Comparison of ENCODE assay signal across 27 mouse cellular contexts in the genomic region with DNA sequence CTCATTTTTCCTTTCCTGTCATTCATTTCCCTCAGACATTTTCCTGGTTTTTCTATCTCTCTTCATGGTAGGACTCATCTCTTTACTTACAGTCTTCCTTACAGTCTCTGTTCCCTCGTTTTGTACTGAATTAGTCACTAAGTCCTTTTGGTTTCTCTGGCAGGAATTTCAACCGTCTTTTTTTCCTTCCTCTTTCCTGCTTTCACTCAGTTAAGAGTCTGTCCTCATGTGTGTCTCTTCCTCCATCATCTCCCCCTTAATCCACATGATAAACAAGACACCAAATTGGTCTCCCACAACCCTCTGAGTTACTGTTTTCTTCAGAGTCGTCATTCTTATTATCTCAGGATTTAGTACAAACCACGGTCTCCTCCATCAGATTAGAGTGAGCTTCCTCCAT.
"Had no signal": no experiment of that assay in that cellular context is flagged by ENCODE, and none has a peak within 500 bp of the region (broad histone marks: within the 10 kb centered on the region; RNA-seq: fewer than 3 reads in every experiment).

No protein-coding gene starts in this region.

- H3K9me3 ChIP-seq: heart, embryonic 10.5 days; heart, embryonic 12.5 days; hindbrain, embryonic 10.5 days; hindbrain, embryonic 12.5 days; intestine, embryonic 15.5 days; kidney, embryonic 15.5 days; limb, embryonic 13.5 days; limb, embryonic 15.5 days; liver, embryonic 12.5 days had no signal

- H3K27ac ChIP-seq: gastrocnemius, adult 2 months; heart, embryonic 10.5 days; hindbrain, embryonic 10.5 days; hindbrain, embryonic 12.5 days; hindbrain, embryonic 14.5 days; intestine, embryonic 15.5 days; kidney, embryonic 15.5 days; kidney, postnatal 0 days; liver, embryonic 12.5 days had no signal

- ATAC-seq: hindbrain, embryonic 16.5 days; inflammation-experienced regulatory T-cells, adult 6 months; intestine, embryonic 15.5 days; liver, embryonic 12.5 days had no signal

- H3K9ac ChIP-seq: heart, embryonic 12.5 days; hindbrain, embryonic 12.5 days; hindbrain, embryonic 14.5 days; intestine, embryonic 15.5 days; kidney, embryonic 15.5 days; limb, embryonic 13.5 days; limb, embryonic 15.5 days; liver, embryonic 12.5 days had no signal

- H3K4me3 ChIP-seq: gastrocnemius, adult 2 months; heart, embryonic 10.5 days; heart, embryonic 12.5 days; hindbrain, embryonic 10.5 days; hindbrain, embryonic 12.5 days; intestine, embryonic 15.5 days; kidney, embryonic 15.5 days; limb, embryonic 13.5 days; limb, embryonic 15.5 days; liver, embryonic 12.5 days had no signal

- H3K27me3 ChIP-seq: heart, embryonic 12.5 days; hindbrain, embryonic 12.5 days; intestine, embryonic 15.5 days; kidney, embryonic 15.5 days; limb, embryonic 13.5 days; limb, embryonic 15.5 days; liver, embryonic 12.5 days had no signal

- H3K36me3 ChIP-seq: heart, embryonic 10.5 days; heart, embryonic 12.5 days; hindbrain, embryonic 10.5 days; hindbrain, embryonic 12.5 days; intestine, embryonic 15.5 days; kidney, embryonic 15.5 days; limb, embryonic 13.5 days; limb, embryonic 15.5 days; liver, embryonic 12.5 days had no signal

- DNase-seq: gastrocnemius, adult 2 months; gastrocnemius, postnatal 10 days; gastrocnemius, postnatal 25 days; heart, adult 18-20 months; heart, postnatal 10 days; heart, postnatal 4 days; kidney, adult 11 months; kidney, adult 2 months; kidney, adult 9 months; kidney, postnatal 14 days; kidney, postnatal 36 days; layer of hippocampus, adult 9-11 months; layer of hippocampus, postnatal 36 days; left cerebral cortex, postnatal 4 days had no signal

- H3K4me2 ChIP-seq: heart, embryonic 12.5 days; hindbrain, embryonic 12.5 days; hindbrain, embryonic 14.5 days; intestine, embryonic 15.5 days; kidney, embryonic 15.5 days; limb, embryonic 13.5 days; limb, embryonic 15.5 days; liver, embryonic 12.5 days had no signal
